Mouse (Mus musculus) thymus, postnatal 10 days (tissue): ENCODE results near the gene Gm10198.

ENCODE experiments used
- DNase-seq, 2 experiments: peaks; one replicate each; pipeline ENCODE4 v3.0.0; 2021; ENCODE audit warnings: low spot score in 2 of 2

Gm10198 gene

DNA sequence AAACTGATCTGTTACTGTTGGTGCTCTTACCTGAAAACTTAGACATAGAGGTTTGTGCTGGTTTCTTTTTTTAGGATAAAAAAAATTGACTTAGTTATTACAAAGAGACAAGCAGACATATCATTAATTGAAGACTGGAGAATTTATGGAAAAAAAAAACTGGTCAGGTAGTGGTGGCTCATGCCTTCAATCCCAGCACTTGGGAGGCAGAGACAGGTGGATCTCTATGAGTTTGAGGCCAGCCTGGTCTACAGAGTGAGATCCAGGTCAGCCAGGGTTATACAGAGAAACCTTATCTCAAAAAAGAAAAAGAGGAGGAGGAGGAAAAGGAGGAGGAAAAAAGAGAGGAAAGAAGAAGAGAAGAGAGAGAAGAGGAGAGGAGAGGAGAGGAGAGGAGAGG lies at the start of gene Gm10198:
Gm10198 (plus strand) TSS at position 301 of the 400 bp plus-strand sequence.
- no peak for DNase-seq

DNA sequence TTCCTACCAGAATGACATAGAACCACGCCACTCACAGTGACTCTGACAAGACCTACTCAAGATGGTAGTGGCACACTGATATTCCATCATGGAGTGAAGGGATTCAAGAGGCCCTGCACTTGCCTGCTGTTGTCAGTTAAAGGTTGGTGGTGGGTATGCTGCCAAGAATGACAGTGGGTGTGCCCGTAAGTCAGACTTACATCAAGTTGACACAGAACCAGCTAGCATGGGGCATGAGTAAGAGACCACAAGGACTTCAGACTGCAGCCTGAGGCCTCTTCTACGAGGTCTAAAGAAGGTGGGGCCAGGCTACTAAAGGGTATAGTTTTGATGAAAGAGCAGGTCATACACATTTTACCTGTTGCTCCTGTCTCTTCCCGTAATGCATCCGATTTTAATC lies 47.3 kb upstream of the Gm10198 start:
- no peak for DNase-seq

GRCm38 (mm10) chr13:111552769-111553168 lies 39.8 kb upstream of the Gm10198 start:
- no peak for DNase-seq

- DNase-seq, result no peak
These were observed 39.4 kb upstream of the Gm10198 start for GRCm38 (mm10) chr13:111553182-111553581.

GRCm38 (mm10) chr13:111553941-111554340 lies 38.6 kb upstream of the Gm10198 start:
- no peak for DNase-seq

GRCm38 (mm10) chr13:111555333-111555732 lies 37.3 kb upstream of the Gm10198 start:
- no peak for DNase-seq

- no peak for DNase-seq
These were observed 36.2 kb upstream of the Gm10198 start for GRCm38 (mm10) chr13:111556375-111556774.

DNA sequence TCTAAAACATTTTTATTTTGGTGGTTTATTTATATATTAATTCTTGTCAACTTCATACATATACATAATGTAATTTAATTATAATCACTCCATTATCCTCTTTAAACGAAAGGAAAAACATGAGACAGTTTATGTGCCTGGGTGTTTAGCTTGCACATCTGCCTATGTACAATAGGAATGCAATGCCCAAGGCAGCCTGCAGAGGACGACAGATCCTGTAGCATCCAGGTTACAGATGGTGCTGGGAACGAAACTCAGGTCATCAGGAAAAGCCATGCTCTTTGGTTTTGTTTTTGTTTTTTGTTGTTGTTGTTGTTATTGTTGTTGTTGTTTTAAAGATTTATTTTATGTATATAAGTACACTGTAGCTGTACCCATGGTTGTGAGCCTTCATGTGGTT lies 32.4 kb upstream of the Gm10198 start:
- DNase-seq, result no peak

- DNase-seq, result no peak
These were observed 30.0 kb upstream of the Gm10198 start for GRCm38 (mm10) chr13:111562595-111562994.

DNA sequence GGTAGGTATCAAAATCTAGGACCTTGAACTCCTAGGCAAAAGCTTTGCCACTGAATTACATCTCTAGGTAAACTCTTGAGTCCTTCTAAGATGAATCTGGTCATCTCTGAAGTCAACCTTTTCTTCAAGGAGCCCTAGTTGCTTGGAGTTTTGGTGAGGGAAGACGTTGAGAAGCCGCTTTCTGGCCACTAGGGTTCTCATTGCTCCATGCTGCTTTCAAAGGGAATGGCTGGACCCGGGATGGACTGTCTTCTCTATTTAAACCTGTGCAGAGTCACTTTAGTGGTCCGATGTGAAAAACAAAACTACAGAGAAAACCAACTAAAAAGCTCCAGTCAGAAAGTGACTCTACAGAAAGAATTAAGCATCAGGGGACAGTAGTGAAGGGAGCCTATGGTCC lies 18.4 kb upstream of the Gm10198 start:
- DNase-seq, result no peak

- no peak for DNase-seq
These were observed 15.4 kb upstream of the Gm10198 start for GRCm38 (mm10) chr13:111577177-111577576.

GRCm38 (mm10) chr13:111580054-111580453 lies 12.5 kb upstream of the Gm10198 start:
- no peak for DNase-seq

DNA sequence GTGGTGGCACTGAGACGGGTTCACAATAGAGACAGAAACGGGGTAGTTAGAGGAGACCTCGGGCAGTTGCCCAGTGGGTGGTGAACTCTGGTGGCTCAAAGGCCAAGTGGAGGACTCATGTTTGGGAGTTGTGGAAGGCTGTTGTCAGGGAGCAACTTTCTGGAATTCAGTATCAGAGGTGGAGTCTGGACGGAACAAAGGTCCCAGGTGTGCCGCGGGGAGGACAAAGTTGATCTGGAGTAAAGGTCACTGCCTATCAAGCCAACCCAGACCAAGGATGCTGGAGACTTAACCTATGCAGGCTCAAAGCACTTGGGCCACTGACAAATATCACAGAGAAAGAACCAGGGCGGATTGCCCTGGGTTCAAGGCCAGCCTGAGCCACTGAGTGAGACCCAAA lies 5.5 kb downstream of the Gm10198 start:
- no peak for DNase-seq

- DNase-seq, result no peak
These were observed 8.8 kb downstream of the Gm10198 start for GRCm38 (mm10) chr13:111601383-111601782.

GRCm38 (mm10) chr13:111604826-111605225 lies 12.2 kb downstream of the Gm10198 start:
- no peak for DNase-seq

GRCm38 (mm10) chr13:111616168-111617125 lies 23.9 kb downstream of the Gm10198 start:
- no peak for DNase-seq

DNA sequence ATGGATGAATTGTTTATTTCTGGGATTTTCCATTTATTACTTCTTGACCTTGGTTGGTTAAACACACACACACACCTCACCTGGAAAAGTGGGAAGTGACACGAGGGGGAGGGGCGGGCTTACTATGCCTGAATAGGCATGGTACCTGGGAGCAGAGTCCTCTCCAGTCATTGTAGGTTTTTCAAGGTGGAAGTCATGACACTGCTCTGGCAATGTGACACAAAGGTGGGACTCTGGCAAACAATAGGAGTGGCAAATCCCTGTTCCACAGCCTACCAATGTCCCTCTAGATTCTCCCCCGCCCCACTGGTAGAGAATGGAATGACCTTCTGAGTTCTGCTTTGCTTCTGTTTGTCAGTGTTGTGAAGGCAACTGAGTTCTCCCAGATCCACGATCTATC lies 27.8 kb downstream of the Gm10198 start:
- DNase-seq, result no peak

DNA sequence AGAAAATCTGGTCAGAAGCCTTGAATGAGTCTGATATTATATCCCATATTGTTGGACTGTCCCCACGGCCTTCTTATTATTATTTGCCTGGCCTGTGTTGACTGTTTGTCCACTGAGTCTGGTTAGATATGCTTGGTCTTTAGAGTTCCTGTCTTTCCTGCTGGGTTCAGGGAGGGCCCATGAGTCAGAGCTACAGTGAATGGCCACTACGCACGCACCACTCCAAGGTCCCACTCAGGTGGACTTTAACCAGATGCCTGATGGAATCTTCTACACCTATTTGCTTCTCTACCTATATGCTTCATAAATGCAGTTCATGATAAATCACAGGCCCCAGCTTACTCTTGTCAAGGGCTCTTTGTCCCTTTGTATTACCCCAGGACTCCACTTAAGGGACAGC lies 29.8 kb downstream of the Gm10198 start:
- no peak for DNase-seq

DNA sequence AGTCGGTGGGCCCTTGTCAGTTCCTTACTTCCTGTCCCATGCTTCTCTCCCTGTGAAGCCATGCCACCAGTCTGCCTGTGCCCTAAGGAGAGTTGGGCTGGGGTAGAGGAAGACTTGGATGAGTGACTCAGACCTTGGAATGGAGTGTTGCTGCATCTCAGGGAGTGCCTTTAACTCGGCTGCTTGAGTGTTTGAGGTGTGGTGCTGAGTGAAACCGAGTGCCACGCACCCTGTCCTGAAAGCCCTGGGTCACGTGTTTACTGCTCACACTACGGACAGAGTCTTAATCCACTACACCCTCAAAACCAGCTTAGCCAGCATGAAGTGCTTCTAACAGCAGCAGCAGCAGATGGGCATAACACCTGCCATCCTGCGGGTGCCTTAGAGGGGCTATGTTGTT lies 30.5 kb downstream of the Gm10198 start:
- DNase-seq, result no peak

DNA sequence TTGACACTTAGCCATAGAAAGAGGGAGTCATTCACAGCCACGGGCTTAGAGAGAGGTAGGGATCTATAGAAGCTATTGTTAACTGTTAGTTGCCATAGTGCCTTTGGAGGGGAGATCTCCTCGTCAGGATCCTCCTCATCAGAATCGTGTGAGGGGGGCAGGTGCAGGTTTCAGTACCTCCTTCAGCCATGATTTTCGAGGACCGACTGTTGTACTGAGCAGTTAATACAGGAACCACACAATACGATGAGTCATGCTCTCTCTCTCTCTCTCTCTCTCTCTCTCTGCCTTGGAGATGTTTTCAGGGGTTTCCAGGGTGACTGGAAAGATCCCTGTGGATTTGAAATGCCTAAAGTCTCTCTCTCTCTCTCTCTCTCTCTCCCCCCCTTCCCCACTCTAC lies 31.5 kb downstream of the Gm10198 start:
- no peak for DNase-seq

GRCm38 (mm10) chr13:111634163-111635160 lies 41.9 kb downstream of the Gm10198 start:
- peak; percentile 44 to 46 for DNase-seq

DNA sequence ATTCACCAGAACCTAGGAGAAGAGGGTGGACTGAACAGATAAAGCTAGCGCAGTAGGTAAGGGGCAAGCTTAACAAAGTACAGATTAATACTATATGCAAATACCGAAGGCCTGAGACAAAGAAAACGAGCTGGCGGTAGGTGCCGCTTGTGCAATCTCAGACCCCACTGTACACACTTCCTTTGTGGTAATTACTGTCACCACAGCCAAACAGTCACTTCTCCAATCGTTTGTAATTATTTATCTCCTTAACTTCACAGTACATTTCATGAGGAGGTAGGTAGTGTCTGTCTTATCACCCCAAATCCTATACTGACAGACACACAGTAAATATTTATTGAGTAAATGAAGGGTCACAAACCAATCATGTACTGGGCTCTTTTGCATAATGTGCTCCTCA lies 47.7 kb downstream of the Gm10198 start:
- DNase-seq, result no peak
